Mouse (Mus musculus): ENCODE results near the gene Naa35. TPM values are rescaled to one million over a fixed set of nuclear protein-coding genes. Genes with fewer than 3 reads are reported as not detected.

Gene Naa35
- polyA plus RNA-seq (2015; fragmentation: Nextera tagmentation; extraction: Ambion mirVana), result 154 and 164 TPM in 2 replicates

DNA sequence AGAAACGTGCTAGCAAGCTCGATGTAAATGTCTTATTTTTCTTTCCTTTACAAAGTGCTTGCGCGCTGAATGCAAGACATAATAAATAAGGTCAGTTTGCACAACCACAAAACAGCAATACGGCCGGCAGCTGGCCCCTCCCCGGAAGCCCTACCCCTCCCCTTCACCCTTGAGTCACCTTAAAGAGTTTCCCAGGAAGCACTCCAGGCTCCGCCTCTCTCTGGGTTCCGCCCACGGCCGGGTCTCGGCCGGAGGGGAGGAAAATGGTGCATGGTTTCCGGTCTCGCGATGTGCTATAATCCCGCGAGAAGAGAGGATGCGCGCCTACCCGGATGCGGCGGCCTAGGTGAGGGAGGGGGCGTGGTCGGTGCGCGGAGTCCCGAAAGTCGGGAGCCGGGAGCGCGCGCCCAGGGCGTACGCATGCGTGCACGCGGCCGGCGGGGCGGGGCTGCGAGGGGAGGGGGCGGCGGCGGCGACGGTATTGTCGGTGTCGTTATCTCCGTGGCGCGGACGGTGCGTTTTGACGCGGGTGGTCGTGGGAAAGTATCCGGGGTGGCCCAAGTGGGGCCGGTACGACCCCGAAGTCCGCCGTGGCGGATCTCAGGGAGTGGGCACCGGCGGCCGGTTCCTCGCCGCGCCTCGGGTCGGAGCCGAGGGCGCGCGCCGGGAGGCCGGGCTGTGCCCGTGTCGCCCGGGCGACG is at the start of gene Naa35, which contains the start of gene Agtpbp1:
Gene Naa35 (plus strand): TSS at position 313 of the 701 bp plus-strand sequence.
Gene Agtpbp1 (minus strand): TSS at position 281 of the 701 bp plus-strand sequence.
- Histone ChIP-seq H3K4me2 (replicated peaks) (peak within 1 kb of the TSS; percentile 91), H3K27ac (peak within 1 kb of the TSS; percentile 85), H3K27me3 (no peaks in the 10 kb centered on the region), H3K4me3 (replicated peaks) (peak within 1 kb of the TSS; percentile 95), H3K36me3 (peaks cover 16% of the 10 kb centered on the region), H3K9ac (replicated peaks) (peak within 1 kb of the TSS; percentile 96), H3K9me3 (no peaks in the 10 kb centered on the region), H3K4me1 (replicated peaks) (peaks cover 37% of the 10 kb centered on the region)
- ATAC-seq, result peak; percentile 97
- under 1% methylated on average over 62 of the region's 83 CpGs for WGBS

DNA sequence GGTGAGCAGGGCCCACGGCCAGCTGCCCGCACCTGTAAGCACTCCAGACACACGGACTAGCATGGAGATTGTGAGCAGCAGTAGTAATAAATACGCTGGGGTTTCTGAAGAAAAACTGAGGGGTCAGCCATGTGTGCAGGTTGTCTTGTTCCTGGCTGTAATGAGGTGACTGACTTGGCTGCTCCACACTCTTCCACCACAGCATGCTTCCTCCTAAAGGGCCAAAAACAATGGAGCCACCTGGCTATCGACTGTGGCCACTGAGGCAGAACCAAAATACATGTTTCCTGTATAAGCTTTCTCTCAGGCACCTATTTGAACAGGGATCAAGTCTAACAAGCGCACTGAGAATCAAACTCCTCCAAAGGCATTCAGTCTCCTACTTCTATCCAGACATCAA is 49.3 kb upstream of the Naa35 start:
- WGBS, result 88% methylated on average over 6 of the region's 6 CpGs
- no peak overlapping the region for H3K4me3 ChIP-seq (replicated peaks)
- no peak overlapping the region for H3K4me2 ChIP-seq (replicated peaks)

DNA sequence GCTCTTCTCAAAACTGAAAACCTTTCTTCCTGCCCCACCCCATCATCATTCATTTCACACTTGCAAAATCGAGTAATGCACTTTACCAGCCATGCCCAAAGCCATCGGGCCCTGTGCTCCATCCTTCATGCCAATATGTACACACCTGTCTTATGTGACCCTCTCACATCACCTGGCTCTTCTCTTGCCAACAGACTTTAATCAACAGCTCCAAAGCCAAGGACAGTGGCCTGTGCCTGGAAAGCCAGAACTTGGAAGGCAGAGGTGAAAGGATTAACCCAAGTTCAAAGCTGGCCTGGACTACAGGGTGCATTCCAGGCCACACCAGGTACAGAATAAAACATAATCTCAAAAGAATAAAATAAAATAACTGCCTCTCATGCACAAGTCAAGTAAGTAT is 48.4 kb upstream of the Naa35 start:
- WGBS, result 87% methylated on average over 2 of the region's 2 CpGs
- H3K36me3 ChIP-seq, result peaks cover 19% of the 10 kb centered on the region
- H3K9ac ChIP-seq (replicated peaks), result no peak overlapping the region
- no peaks in the 10 kb centered on the region for H3K9me3 ChIP-seq
- no peak overlapping the region for H3K27ac ChIP-seq
- H3K4me2 ChIP-seq (replicated peaks), result no peak overlapping the region
- H3K27me3 ChIP-seq, result no peaks in the 10 kb centered on the region
- H3K4me1 ChIP-seq (replicated peaks), result no peaks in the 10 kb centered on the region
- H3K4me3 ChIP-seq (replicated peaks), result no peak overlapping the region
- no peak for ATAC-seq

More for the DNA sequence above, 49.3 kb upstream of the Naa35 start:
- no peaks in the 10 kb centered on the region for H3K27me3 ChIP-seq
- peaks cover 22% of the 10 kb centered on the region for H3K36me3 ChIP-seq
- no peak for ATAC-seq
- H3K9ac ChIP-seq (replicated peaks), result no peak overlapping the region
- no peaks in the 10 kb centered on the region for H3K4me1 ChIP-seq (replicated peaks)
- H3K9me3 ChIP-seq, result no peaks in the 10 kb centered on the region
- H3K27ac ChIP-seq, result no peak overlapping the region

GRCm38 (mm10) chr13:59538661-59539060 is 46.4 kb upstream of the Naa35 start:
- Histone ChIP-seq H3K9me3 (no peaks in the 10 kb centered on the region), H3K4me3 (replicated peaks) (no peak overlapping the region), H3K9ac (replicated peaks) (no peak overlapping the region), H3K36me3 (peaks cover 7% of the 10 kb centered on the region), H3K4me2 (replicated peaks) (no peak overlapping the region), H3K27ac (no peak overlapping the region), H3K27me3 (no peaks in the 10 kb centered on the region), H3K4me1 (replicated peaks) (no peaks in the 10 kb centered on the region)
- WGBS, result 95% methylated on average over 5 of the region's 5 CpGs
- no peak for ATAC-seq

- Histone ChIP-seq H3K4me1 (replicated peaks) (0 out of 2 replicates have a peak, but pooled peaks cover 3% of the 10 kb centered on the region), H3K27ac (no peak overlapping the region), H3K9me3 (no peaks in the 10 kb centered on the region), H3K4me3 (replicated peaks) (no peak overlapping the region), H3K36me3 (peaks cover 7% of the 10 kb centered on the region), H3K27me3 (no peaks in the 10 kb centered on the region), H3K4me2 (replicated peaks) (no peak overlapping the region), H3K9ac (replicated peaks) (no peak overlapping the region)
- 74% methylated on average over 5 of the region's 5 CpGs for WGBS
- ATAC-seq, result no peak
Measured at GRCm38 (mm10) chr13:59540030-59540429, 45.0 kb upstream of the Naa35 start.

DNA sequence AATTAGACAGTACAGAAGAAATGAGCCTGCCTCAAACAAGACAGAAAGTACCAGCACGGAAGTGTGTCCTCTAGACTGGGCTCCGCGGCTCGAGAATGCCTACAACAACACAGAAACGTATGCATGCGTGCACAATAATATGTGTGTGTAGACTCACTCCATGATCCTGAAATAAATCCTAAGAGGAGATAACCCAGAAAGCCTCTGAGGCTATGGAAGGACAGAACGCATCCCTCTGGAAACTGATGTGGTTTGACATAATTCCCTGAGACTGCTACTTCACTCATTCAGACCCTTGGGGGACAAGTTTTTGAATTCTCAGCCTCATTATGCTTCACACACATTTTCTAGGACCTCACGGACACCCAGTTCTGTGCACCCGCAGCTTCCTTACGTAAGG is 42.6 kb upstream of the Naa35 start:
- no peak overlapping the region for H3K4me2 ChIP-seq (replicated peaks)
- ATAC-seq, result no peak
- WGBS, result 89% methylated on average over 10 of the region's 10 CpGs
- H3K9me3 ChIP-seq, result no peaks in the 10 kb centered on the region
- H3K9ac ChIP-seq (replicated peaks), result no peak overlapping the region
- H3K36me3 ChIP-seq, result no peaks in the 10 kb centered on the region
- peaks cover 3% of the 10 kb centered on the region; the same call in 1 of the 2 replicates for H3K4me1 ChIP-seq (replicated peaks)
- H3K27ac ChIP-seq, result no peak overlapping the region
- H3K4me3 ChIP-seq (replicated peaks), result no peak overlapping the region
- H3K27me3 ChIP-seq, result no peaks in the 10 kb centered on the region

DNA sequence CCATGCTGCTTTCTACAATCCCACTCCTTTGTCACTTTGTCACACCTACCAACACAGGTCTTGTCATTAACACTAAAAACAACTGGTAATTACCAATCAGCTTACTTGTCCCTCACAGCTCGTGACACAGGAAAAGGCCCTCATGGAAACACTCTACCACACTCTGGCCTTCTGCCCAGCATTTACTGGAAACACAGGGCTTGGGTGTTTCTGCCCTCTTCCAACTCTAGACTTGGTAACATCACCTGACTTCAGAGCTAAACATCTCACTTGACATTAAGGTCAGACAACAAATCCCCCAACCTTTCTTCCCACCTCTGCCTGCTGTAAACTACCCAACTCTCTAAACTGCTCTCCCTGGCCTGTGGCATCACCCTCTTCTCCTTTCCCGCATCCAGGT is 38.0 kb upstream of the Naa35 start:
- Histone ChIP-seq H3K9ac (replicated peaks) (no peak overlapping the region), H3K4me3 (replicated peaks) (no peak overlapping the region), H3K27me3 (no peaks in the 10 kb centered on the region), H3K27ac (no peak overlapping the region), H3K36me3 (no peaks in the 10 kb centered on the region), H3K4me2 (replicated peaks) (no peak overlapping the region), H3K9me3 (no peaks in the 10 kb centered on the region), H3K4me1 (replicated peaks) (peaks cover 9% of the 10 kb centered on the region)
- ATAC-seq, result no peak
- 87% methylated on average over 2 of the region's 2 CpGs for WGBS

DNA sequence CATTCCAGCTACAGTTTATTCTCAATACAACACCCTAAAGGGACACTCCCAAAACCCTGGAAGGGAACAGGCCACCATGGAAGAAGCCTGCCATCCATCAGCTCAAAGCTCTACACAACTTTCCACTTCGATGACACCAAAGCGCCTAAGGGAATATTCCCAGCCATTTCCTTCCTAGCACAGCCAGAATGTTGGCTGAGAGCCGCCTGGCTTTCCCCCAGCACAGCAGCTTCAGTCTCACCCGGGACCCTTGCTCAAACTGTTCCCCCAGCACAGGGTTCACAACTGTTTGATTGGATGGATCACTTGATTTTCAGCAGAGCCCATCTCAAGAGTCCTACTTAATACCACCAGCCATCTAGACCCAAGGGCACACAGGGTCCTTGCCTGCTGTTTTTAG is 37.3 kb upstream of the Naa35 start:
- Histone ChIP-seq H3K36me3 (no peaks in the 10 kb centered on the region), H3K27ac (no peak overlapping the region), H3K9ac (replicated peaks) (no peak overlapping the region), H3K4me1 (replicated peaks) (peaks cover 9% of the 10 kb centered on the region), H3K9me3 (no peaks in the 10 kb centered on the region), H3K4me3 (replicated peaks) (no peak overlapping the region), H3K27me3 (no peaks in the 10 kb centered on the region), H3K4me2 (replicated peaks) (no peak overlapping the region)
- 93% methylated on average over 4 of the region's 4 CpGs for WGBS
- no peak for ATAC-seq

DNA sequence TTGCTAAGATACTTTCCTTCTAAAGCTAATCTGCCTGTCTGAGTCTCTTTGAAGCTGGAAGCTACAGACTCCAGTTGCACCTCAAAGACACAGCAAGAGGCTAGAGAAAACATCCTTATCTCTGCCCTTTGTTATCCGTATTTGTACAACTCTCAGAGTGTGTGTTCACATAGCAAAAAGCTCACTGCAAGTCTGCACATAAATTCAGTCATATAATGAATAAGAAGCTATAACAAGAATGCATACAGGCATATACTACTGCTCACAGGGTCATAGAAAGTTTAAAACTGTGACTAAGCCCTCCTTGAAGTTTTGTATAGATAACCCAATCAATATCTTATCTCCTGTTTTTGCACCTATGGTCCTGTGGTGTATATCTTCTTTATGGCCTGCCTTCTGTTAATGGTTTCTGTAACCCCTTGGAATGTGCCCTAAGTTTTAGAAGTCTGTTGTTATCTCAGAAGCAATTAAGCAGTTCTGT is 35.7 kb upstream of the Naa35 start:
- Histone ChIP-seq H3K4me2 (replicated peaks) (no peak overlapping the region), H3K27me3 (no peaks in the 10 kb centered on the region), H3K27ac (no peak overlapping the region), H3K4me1 (replicated peaks) (peaks cover 9% of the 10 kb centered on the region), H3K4me3 (replicated peaks) (no peak overlapping the region), H3K36me3 (no peaks in the 10 kb centered on the region), H3K9me3 (no peaks in the 10 kb centered on the region), H3K9ac (replicated peaks) (no peak overlapping the region)
- ATAC-seq, result no peak
- 63% methylated on average over 1 of the region's 1 CpGs for WGBS

DNA sequence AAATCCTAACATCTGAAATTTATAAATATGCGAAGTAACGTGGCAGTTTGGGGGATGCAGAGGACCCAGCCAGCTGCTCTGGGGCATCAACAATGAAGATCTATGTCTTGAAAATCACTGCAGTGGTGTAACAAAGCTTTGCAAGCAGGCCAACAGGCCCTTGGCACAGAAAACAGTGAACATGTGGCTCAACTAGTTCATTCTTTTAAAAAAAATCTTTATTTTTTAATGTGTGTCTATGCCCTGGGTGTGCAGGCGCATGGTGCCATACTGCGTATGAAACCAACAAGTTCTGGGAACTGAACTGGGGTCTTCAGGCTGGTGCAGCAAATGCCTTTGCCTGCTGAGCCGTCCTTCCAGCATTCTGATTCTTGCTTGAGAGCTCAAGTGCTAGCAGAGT is 32.8 kb upstream of the Naa35 start:
- no peaks in the 10 kb centered on the region for H3K27me3 ChIP-seq
- no peak overlapping the region for H3K4me2 ChIP-seq (replicated peaks)
- H3K9ac ChIP-seq (replicated peaks), result no peak overlapping the region
- H3K4me1 ChIP-seq (replicated peaks), result peaks cover 24% of the 10 kb centered on the region
- ATAC-seq, result no peak
- H3K27ac ChIP-seq, result no peak overlapping the region
- no peak overlapping the region for H3K4me3 ChIP-seq (replicated peaks)
- H3K9me3 ChIP-seq, result no peaks in the 10 kb centered on the region
- WGBS, result 89% methylated on average over 5 of the region's 5 CpGs
- H3K36me3 ChIP-seq, result no peaks in the 10 kb centered on the region

DNA sequence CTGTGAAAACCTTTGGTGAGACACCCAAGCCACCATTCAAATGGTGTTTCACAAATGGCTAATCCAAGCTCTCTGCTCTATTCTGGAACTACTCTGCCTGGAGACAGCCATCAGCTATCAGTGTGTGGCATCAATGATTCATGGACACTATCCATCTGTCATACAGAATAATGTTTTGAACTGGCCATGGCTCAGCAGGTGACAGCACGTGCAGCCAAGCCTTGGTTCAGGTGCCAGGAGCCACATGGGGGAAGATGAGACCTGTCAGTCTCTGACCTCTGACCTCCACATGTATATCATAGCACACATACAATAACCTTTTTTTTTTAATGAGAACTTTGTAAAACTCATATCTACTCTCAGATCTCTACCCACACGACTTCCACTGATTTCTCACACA is 32.3 kb upstream of the Naa35 start:
- H3K9me3 ChIP-seq, result no peaks in the 10 kb centered on the region
- H3K4me2 ChIP-seq (replicated peaks), result no peak overlapping the region
- no peak overlapping the region for H3K9ac ChIP-seq (replicated peaks)
- no peak overlapping the region for H3K4me3 ChIP-seq (replicated peaks)
- H3K4me1 ChIP-seq (replicated peaks), result peaks cover 24% of the 10 kb centered on the region
- 76% methylated on average over 2 of the region's 2 CpGs for WGBS
- H3K36me3 ChIP-seq, result no peaks in the 10 kb centered on the region
- no peak for ATAC-seq
- no peak overlapping the region for H3K27ac ChIP-seq
- no peaks in the 10 kb centered on the region for H3K27me3 ChIP-seq

GRCm38 (mm10) chr13:59554772-59555505 is 30.1 kb upstream of the Naa35 start:
- ATAC-seq, result no peak
- Histone ChIP-seq H3K4me1 (replicated peaks) (peaks cover 29% of the 10 kb centered on the region), H3K4me3 (replicated peaks) (peak overlapping the region; percentile 79; the same call in 1 of the 2 replicates), H3K27me3 (no peaks in the 10 kb centered on the region), H3K4me2 (replicated peaks) (peak overlapping the region; percentile 92), H3K36me3 (no peaks in the 10 kb centered on the region), H3K27ac (no peak overlapping the region), H3K9me3 (no peaks in the 10 kb centered on the region), H3K9ac (replicated peaks) (0 out of 2 replicates have a peak overlapping the region, but pooled peaks have one; percentile 14)
- 85% methylated on average over 17 of the region's 17 CpGs for WGBS
